Mouse (Mus musculus) CD8-positive naive resting alpha-beta T cell, adult 2 months (primary cell): ENCODE measurements at regions not wholly inside any gene's neighbourhood (a gene's known extent, or its start where the extent isn't known, plus 50 kb on each side); places are given as distances from the start of the nearest gene placed in this dataset.
"Not testable (repeated sequence)": the region's sequence is repeated elsewhere in the genome, so short reads cannot be mapped to it uniquely, and the experiment has no call there.

Experiments
- DNase-seq, 2 experiments: peaks; one replicate each; pipeline ENCODE4 v3.0.0; 2022; ENCODE audit warnings: low read depth in 2 of 2, low spot score in 2 of 2

DNA sequence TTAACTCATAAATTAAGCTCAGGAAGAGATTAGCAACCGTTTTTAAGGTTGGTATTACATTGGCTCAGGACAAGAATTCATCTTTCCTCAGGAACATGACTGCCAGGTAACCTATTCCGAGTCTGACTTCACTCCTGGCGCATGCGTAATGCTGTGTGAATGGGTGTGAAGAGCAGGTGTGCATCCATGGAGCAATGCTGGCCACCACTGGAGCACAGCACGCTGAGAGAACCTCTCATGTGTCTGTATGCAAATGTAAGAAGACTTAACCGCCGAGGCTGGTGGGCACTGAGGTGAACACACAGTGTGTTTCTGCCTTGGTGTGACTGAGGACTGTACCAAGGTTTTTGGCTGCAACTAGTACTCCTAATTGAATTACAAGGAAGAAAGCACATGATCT lies 171.1 kb upstream of the Klf14 start:
- DNase-seq = no peak

DNA sequence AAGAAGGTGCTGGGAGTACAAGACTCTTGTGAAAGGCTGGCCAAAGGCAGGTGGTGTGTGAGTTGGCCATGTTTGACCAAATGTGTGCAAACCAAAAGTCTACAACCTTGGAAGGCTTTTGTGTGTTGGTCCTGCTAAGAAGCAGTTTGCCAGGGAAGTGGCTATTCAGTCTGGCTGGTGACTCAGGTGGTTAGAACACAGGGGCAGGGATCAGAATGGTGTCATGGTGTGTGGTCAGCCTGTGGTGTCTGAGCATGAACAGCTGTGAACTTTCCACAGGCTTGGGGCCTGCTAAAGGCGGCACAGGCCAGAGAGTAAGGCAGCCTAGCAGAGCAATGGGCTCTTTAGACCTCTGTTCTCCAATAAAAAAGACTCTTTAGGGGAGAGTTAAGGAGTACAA lies 171.6 kb upstream of the Klf14 start:
- DNase-seq = no peak

DNA sequence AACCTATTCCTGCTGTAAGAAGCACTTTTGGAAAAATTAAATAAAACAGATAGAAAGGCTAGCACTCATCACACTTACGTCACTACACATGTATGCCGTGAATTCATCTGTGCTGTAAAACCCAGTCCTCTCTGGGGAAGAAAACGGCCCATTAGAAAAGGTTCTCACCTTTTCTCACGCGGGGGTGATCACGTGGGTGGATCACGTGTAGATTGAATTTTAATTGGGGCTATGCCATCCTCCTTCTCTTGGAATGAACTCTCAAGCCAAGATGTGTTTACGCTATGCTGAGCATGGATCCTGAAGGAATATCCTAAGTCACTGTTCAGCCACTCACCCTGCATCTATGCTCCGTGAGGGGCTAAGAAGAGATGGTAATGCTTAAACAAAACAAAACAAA lies 172.8 kb upstream of the Klf14 start:
- DNase-seq = no peak

DNA sequence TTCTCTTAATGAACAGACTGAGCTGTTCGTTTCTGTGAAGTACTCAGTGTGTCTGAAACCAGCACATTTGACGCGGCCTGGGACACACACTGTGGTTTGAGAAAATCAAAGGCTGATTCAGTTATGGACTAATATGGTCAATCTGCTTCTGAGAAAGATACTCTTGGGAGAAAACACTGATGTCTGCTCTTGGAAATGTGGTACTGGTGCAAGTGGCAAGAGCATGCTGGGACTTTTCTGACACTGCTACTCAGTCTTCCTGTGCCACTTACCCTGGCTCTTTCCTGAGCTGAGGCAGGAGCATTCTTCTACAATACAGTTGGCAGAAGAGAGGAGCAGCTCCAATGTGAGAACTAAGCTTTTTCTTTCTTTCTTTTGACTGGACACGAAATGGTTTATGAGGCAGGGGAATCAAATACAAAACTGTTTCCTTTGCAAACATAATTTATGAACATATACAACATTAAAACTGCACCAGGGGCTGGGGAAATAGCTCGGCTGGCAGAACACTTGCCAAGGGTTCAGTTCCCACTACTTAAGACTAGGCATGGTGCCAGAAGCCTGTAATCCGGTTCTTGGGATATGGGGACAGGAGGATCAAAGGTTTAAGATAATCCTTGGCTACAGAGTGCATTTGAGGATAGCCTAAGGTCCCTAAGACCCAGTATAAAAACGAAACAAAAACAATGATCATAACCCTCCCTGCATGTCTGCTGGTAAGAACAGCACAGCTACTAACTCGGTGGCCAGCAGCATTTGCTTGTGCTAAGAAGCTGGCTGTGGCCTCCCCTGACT lies 173.7 kb upstream of the Klf14 start:
- DNase-seq = no peak

DNA sequence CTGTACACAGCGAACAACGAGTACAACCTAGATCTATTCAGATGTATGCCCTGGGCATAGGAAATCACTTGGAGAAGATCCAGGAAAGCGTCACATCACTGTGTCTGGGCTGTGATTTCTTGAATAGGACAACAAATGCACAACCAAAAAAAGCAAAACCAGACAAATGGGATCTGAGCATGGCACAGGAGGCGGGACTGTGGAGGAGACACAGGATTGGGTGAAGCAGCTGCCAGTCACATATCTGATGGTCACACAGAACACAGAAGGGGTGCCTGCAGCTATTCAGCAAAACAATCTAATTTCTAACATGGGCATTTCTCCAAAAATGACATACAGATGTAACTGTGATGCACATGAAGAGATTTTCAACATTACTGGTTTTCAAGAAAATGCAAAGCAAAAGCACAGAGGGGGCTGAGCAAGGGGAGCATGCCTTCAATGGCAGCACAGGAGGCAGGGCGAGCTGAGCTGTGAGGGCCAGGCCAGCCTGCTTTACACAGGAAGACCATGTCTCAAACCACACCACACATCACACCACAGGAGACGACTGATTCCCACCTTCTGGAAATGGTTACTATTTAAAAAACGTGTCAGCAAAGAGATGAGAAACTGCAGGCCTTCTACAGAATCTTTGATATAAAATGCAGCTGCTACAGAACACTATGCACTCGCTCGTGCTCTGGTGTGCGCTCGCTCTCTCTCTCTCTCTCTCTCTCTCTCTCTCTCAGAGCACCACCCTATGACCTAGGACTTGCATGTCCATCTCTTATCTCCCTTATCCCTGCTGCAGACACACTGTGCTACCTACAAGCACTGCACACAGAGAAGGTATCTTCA lies 175.2 kb upstream of the Klf14 start:
- DNase-seq = no peak

DNA sequence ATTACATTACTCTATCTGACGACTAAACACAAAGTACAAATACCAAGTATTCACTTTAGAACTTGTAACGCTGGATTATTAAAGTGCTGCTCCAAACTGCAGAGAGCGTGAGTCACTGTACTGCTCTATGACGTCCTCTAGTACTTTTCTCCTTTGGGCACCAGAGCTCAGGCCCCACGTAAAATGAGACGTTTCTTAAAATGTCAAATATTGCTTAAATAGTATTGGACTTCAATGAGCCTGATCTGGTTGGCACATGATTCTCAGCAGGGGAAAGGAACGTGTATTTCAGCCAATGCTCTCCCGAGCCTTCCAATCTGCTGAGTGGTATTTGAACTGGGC lies 175.8 kb upstream of the Klf14 start:
- DNase-seq = no peak

DNA sequence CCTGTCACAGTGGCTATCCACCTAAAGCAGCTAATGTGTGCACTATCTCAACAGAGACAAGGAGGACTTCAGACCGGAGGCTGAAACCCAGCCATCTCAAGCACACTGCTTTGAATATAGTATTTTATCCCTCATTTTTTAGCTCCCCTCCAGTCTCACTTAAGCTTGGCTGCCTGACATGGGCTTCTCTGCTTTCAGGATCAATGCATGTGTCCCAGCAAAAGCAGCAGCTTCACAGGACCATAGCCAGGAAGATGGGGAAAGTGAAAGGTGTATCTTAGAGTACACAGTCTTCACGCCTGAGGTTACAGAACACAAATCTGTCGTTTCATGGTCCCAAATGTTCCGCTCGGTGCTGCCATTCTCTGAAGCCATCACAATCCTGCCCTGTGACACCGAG lies 176.7 kb upstream of the Klf14 start:
- DNase-seq = no peak

DNA sequence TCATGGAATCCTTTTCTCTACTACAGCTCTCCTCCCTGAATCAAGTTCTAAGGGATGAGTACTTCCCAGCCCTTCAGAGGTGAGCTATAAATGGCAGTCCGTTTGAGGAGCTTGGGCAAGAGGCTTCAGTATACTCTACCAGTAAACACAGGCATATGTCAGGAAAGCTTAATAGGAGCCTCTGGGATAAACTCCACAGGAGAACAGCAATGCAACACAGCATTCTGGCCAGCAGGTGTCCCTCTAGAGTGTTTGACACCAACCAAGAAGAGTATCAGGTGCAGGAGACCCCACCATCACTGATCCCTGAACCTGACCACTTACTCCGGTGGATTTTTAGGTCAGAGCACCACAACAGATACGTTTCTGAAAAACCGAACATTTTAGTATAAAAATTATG lies 178.0 kb upstream of the Klf14 start:
- DNase-seq = no peak

DNA sequence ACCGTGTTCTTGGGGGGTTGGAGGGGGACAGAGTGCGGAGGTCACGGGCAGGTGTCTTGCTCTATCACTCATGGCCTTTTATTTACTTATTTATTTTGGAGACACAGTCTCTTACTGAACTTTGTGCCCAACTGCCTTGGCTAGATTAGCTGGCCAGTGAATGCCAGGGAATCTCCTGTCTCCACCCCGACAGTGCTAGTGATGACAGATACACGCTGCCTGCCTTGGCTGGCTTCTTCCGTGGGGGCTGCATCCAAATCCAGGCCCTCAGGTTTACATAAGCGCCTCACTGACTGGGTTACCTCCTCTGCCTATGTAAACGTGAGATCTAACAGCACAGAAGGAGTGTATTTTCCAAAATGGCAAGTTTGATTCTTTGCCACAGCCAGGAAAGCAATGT lies 178.5 kb upstream of the Klf14 start:
- no peak for DNase-seq

DNA sequence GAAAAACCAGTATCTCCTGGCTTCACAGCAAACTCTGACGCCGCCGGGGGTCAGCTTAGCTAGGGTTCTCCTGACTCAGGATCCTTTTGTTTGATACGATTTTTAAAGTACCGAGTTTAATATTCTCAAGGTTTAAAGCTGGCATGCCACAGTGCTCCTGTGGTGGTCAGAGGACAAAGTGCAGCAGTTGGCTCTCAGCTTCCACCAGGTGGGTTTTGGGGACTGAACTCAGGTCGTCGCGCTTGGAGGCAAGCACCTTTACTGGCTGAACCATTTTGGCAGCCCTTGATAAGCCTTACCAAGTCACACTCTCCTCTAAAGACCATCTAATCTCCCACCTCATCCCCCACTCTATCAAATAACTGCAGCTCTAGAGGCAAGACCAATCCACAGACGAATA lies 181.1 kb upstream of the Klf14 start:
- DNase-seq = no peak

DNA sequence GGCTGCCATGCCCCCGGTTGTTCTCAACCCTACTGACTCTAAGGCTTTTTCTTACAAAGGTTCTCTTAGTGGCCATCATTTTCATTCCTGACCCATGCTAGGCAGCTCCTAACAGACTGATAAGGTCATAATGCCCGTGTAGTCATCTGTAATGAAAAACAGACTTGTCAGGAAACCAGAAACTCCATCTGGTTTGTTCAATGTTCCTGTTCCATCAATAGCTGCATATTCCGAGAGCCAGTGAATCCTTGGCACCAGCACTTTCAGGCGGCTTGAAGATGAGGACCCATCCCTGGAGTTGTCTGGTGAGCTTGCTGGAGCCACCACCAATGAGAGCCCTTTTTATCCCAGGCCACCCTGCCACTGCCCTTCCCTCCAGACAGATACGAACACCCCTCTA lies 181.7 kb upstream of the Klf14 start:
- DNase-seq = no peak

DNA sequence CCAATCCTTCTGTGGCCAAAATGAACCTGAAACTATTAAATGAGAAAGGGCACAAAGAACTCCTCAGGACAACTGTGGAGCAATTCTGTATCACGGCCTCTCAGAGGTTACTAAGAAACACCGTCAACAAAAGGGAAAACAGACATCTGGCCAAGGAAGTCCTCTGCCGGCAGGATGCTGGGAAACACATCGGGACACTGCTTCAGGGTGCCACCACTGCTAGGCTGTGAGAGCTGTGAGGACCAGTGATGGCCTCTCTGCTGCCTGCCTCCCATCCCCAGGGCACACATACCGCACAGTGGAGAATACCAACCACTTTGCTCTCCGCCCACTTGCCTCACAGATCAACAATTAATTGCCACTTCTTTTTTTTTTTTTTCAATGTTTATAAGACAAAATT lies 182.6 kb upstream of the Klf14 start:
- no peak for DNase-seq

DNA sequence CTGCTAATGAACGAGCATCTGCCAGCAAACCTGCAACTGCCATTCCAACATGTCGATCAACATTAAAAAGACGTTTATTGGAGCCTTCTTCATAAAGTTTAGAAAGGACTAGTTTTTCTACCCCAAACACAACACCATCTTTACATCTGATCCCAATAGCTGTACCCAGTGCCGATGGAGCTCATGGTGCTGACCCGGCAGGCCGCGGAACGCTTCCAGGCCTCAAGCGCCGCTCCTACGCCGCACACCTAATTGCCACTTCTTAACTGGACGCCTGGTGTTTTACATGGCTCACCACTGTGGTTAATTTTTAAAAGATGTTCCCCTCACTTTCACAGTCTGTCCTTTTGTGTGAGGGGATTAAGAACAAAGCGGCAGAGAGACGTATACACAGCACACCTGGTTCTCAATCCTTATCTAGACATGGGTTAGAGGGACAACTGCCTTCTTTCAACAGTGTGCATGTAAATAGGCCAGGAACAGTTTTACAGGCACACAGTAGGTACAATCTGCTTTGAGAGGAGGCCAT lies 183.7 kb upstream of the Klf14 start:
- DNase-seq = not testable (repeated sequence)

DNA sequence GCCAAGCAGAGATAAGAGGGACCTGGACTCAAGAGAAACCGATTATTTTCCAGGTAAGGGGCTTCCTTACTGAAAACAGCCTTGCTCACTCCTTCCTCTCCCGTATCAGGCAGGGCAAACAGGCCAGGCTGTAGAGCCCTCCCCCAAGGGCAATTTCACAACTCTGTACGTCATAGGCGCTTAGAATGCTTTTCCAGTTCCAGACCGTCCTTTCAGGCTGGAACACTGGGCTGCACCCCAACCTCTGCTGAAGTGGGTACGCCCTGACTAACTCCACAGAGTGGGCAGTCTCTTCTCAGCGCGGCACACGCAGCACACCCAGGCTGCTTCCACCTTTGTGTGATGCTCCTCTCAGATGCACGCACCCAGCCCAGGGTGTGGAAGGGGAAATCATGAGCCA lies 186.8 kb upstream of the Klf14 start:
- no peak for DNase-seq

DNA sequence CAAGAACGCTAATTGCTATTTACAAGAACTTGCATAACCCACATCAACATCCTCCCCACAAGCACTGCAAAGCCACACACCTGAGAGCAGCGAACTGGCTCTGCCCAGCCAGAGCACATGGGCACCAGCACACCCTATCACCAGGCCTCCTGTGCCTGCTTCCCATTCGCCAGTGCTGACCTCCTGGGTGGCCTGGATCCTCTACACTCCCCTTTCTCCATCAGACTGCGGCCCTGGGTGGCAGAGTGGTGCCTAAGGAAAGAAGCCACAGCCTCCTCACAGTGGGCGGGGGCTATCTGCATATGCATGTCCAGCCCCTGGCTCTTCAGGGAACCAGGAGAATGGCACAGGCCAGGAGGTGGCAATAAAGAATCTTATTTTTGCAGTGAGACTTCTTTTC lies 187.9 kb upstream of the Klf14 start:
- DNase-seq = no peak

DNA sequence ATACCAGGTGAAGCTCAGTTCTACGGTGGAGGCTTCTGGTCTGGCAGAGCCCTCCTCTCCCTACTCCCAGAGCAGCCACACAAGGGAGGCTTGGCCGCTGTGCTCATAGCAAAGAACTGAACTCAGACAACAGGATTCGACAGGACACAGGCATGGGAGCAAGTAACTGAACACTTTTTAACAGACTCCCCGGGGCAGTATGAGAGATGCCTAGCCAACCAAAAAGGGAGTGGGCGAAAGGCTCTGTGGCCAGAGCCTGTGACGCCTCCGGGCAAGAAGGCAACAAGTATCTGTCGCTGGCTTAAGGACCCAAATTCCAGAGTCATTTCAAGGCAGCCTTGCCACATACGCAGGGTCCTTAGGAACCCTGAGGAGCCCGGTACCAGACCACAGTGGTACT lies 188.8 kb upstream of the Klf14 start:
- DNase-seq = no peak

DNA sequence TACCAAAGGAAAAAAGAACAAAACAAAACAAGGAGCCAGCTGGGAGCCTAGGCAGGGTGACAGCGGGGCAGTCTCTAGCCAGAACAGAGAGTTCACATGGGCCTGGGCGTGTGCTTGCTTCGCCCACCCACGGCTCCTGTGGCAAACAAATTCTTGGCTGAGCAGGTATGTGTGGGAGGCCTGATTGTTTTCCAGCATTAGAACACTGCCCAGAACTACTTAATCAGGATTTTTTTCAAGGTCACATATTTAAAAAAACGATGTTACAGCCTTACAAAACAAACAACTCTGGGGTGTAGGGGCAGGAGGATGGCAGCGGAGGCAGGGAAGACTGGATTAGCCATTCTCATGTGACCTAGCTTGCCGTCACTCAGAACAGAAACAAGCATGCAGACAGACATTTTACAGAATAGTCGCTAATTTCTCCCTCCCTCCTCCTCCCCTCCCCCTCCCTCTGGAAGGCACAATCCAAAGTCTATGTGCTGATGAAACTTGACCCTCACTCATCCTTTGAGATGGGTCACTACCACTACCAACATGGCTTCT lies 189.5 kb upstream of the Klf14 start:
- no peak for DNase-seq

DNA sequence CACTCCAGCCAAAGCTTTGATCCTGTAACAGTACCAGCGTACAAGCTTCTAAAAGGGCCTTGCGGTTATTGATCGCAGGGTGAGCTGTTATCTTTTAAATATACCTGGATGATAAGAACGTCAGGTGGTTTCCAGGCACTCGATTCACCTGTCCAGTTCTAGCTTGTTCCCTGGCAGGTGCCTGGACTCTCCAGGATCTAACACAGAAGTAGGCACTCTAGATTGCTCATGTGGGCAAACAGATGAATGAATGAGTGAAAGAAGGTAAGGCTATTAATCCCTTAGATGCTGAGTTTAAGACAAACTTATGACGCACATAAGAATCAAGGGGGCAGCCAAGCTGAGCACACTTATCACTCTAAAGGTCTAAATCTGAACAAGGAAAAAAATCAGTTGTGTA lies 190.3 kb upstream of the Klf14 start:
- no peak for DNase-seq

DNA sequence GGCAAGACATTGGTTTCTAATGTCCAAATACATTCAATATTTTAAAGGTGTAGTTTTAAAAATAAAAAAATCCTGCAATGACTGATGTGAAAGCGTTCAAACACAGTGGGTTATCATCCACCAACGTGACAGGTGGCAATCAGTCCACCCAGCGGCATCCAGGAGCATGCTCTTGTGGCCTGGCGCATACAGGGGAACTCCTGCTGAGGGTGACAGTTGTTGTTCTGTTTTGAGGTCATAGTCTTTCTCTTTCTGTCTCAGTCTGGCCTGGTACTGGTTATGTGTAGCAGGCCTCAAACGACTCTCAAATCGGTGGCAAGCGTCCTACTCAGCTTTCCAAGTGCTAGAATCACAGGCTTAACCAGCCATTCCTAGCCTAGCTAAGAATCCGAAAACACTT lies 191.5 kb upstream of the Klf14 start:
- DNase-seq = no peak

DNA sequence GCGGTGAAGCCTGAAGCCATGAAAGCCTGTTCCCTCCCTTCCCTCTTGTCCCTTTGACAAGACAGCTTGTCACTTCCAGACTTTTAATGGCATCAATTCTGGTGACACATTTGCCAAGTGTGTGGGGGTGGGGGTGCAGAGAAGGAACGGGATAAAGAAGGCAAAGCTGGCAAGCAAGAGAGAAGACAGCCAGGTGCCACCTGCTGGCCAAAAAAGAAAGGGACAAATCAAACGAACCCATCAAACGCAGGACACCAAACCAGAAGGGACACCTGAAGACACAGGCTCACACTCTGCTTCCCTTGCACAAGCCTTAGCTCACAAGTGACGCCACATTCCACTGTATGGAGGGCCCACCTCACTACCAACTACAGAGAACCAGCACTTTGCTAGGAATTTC lies 197.0 kb upstream of the Klf14 start:
- DNase-seq = no peak

DNA sequence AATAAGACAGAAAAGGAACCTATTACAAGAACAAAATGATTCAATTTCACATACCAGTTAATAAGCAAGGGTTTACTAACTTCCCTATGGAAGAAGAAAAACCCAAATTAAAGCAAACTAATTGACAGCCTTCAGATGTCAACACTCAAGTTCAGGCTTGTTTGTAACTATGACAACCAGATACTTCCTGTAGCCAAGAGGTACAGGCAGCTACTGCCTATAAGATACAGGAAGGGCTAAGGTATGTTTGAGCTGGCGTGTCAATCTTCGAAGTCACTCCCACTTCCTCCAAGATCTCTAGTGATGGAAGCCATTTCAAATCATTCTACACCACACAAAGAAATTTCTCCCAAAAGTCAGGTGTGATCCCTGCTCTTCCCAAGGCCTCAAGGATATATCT lies 198.1 kb upstream of the Klf14 start:
- DNase-seq = no peak

DNA sequence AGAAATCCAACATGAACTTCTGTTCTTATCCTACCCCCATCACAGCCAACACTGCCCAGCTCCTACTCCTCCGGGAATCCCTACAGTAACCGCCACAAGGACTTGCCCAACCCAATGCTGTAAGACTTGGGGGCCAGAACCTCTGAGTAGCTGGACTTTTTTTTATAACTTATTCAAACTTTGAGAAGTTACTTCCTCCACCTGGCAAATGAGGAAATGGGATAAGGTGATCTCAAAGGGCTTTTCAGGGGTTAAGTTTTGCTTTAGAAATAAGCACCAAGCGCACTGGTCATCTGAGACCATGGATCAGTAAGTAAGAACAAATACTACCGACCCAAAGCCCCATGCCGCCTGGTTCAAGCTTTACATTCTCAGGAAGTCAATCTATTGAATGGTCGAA lies 198.6 kb upstream of the Klf14 start:
- DNase-seq = no peak
